Mouse (Mus musculus) cerebellum, adult 2 months (tissue): ENCODE results near the gene Cyp20a1. TPM values are rescaled to one million over a fixed set of nuclear protein-coding genes. Genes with fewer than 3 reads are reported as not detected.

ENCODE experiments used
- DNase-seq, 2 experiments: peaks; one replicate each; pipeline ENCODE4 v3.0.0; 2021
- H3K27ac ChIP-seq: fragments of 200-500 bp; 2 replicates; pipeline ENCODE4 v1.5.1; 2012; ENCODE audit warnings: low read length, control low read depth, inconsistent platforms; ENCODE audit not compliant: insufficient read depth
- H3K27me3 ChIP-seq: fragments of 200-500 bp; 2 replicates; pipeline ENCODE4 v1.6.1; 2012; ENCODE audit warnings: inconsistent platforms, mild to moderate bottlenecking, low read length, moderate library complexity; ENCODE audit not compliant: control insufficient read depth, insufficient read depth
- H3K4me1 ChIP-seq: fragments of 200-500 bp; 2 replicates; pipeline ENCODE4 v1.6.1; 2011; ENCODE audit warnings: low read length; ENCODE audit not compliant: control insufficient read depth, insufficient read depth
- H3K4me3 ChIP-seq: fragments of 200-500 bp; replicated peaks from 2 replicates; pipeline ENCODE3; 2011; ENCODE audit warnings: mild to moderate bottlenecking, low read depth, low read length, control low read depth; ENCODE audit not compliant: insufficient read depth
- CTCF ChIP-seq: fragments of 200-500 bp; IDR thresholded peaks from 2 replicates; pipeline ENCODE4 v1.5.1; 2011; ENCODE audit warnings: low read depth, mild to moderate bottlenecking, control low read depth, low read length, moderate library complexity, borderline replicate concordance; ENCODE audit not compliant: insufficient read depth
- POLR2A ChIP-seq: fragments of 200-500 bp; IDR thresholded peaks from 2 replicates; pipeline ENCODE4 v1.6.1; 2011; ENCODE audit warnings: low read length, control low read depth, borderline replicate concordance; ENCODE audit not compliant: insufficient read depth
- WGBS: fragments of 180-500 bp; shearing (Covaris S2); methylation state at CpG from one replicate; pipeline ENCODE4 v1.1.7; 2018; 5-methylcytosine and 5-hydroxymethylcytosine counted together
- polyA plus RNA-seq: library from polyadenylated mRNA; depleted of rRNA; stranded (reverse); fragments of >200 nt; gene quantifications from 2 replicates; pipeline ENCODE4 v1.2.3, GENCODE M21; 2012; rRNA removed

The Cyp20a1 gene
- polyA plus RNA-seq, 1 experiment: 15.9 TPM

DNA sequence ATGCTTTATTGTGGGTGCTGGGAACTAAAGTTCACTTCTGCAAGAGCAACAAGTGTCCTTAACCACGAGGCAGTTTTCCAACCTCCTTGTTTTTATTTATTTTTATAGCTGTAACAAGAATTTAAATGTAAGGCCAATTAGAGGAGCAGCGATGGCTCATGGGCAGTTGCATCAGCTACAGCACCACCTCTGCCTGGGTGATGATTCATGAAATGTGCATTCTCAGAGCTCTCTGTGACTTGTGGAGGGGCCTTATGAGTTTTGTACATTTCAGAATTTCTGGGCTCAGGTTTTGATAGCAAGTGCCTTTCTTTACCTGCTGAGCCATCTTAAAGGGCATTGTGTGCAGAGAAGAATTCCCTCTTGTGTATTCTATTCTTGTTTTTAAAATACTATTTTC, 85.2 kb downstream of the Cyp20a1 start:
- Histone ChIP-seq H3K4me3 (no peak overlapping the region), H3K27ac (no peak overlapping the region), H3K27me3 (no peaks in the 10 kb centered on the region), H3K4me1 (peaks cover 11% of the 10 kb centered on the region)
- DNase-seq: no peak
- WGBS: 91% methylated on average over 2 of the region's 2 CpGs
- TF ChIP-seq CTCF: no peak
- TF ChIP-seq POLR2A: no peak

DNA sequence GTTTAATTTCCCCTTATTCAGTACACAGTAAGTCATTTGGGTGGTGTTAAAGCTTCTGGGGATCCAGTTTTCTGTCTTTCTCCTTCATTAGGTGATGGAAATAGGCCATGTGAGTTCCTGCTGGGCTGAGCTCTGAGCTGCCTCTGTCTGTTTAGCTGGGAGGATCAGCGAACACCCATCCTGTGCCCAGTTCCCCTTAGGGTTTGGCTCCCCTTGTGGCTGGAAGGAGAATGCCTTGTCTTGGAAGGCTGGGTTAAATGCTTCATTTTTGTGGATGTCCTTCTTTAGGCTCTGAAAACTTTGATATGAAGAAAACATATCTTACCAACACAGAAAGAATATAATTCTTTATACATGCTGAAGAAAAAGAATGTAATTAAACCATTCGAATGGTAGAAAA, 85.8 kb downstream of the Cyp20a1 start:
- Histone ChIP-seq H3K27ac (no peak overlapping the region), H3K4me1 (peaks cover 11% of the 10 kb centered on the region), H3K27me3 (no peaks in the 10 kb centered on the region), H3K4me3 (no peak overlapping the region)
- no peak for TF ChIP-seq POLR2A
- TF ChIP-seq CTCF: peak; percentile 81; the same call in 1 of the 2 replicates
- DNase-seq: peak; percentile 47 to 64
- 55% methylated on average over 2 of the region's 2 CpGs for WGBS

DNA sequence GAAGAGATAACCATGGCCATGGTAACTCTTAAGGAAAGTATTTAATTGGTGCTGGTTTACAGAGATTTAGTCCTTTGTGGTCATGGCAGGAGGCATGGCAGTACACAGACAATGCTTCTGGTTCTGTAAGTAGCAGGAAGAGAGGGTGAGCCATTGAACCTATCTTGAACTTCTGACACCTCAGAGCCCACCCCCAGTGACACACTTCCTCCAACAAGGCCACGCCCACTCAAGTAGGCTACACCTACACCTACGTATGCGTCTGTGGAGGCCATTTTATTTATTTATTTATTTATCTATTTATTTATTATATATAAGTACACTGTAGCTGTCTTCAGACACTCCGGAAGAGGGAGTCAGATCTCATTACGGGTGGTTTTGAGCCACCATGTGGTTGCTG, 88.4 kb downstream of the Cyp20a1 start:
- TF ChIP-seq POLR2A: no peak
- no peak for TF ChIP-seq CTCF
- Histone ChIP-seq H3K27ac (no peak overlapping the region), H3K27me3 (no peaks in the 10 kb centered on the region), H3K4me3 (no peak overlapping the region), H3K4me1 (peaks cover 9% of the 10 kb centered on the region)
- DNase-seq: no peak
- WGBS: 94% methylated on average over 5 of the region's 5 CpGs

DNA sequence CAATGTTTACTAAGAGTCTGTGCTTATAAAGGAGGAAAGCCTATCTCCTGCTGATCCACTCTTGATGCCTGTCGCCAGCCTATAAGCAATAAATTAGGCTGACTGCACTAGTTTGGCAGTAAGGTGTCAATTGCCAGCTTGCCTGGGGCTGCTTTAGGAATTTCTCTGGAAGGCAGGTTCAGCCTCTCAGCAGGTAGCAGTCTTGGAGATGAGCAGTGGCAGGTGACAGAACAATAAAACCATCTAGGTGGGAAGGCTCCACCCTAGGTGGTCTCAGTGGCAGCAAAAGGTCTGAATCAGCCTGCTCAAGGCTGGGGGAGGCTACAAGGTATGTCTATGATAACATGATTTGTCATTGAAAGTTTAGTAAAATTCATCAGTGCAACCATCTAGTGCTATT, 89.4 kb downstream of the Cyp20a1 start:
- Histone ChIP-seq H3K4me3 (no peak overlapping the region), H3K27ac (no peak overlapping the region), H3K27me3 (no peaks in the 10 kb centered on the region), H3K4me1 (peaks cover 6% of the 10 kb centered on the region)
- TF ChIP-seq POLR2A (no peak), CTCF (no peak)
- peak; percentile 37 to 58 for DNase-seq
- 0% methylated on average over 1 of the region's 1 CpGs for WGBS

Other genes starting within 250 kb of the Cyp20a1 start
- gene Carf, start 245.1 kb upstream of the Cyp20a1 start, polyA plus RNA-seq: 9.7 and 9.9 TPM in 2 replicates
- gene Wdr12, start 244.7 kb upstream of the Cyp20a1 start, polyA plus RNA-seq: 20.6 and 22.7 TPM in 2 replicates
- 8.7 and 9.7 TPM in 2 replicates for gene Nbeal1, start 162.7 kb upstream of the Cyp20a1 start, polyA plus RNA-seq
- 54.8 and 56.5 TPM in 2 replicates for gene Abi2, start 66.3 kb downstream of the Cyp20a1 start, polyA plus RNA-seq
- 11.0 and 11.1 TPM in 2 replicates for gene Raph1, start 223.8 kb downstream of the Cyp20a1 start, polyA plus RNA-seq